Mouse (Mus musculus) testis, adult 2 months (tissue): ENCODE measurements around the gene Ccdc102a. TPM values are rescaled to one million over a fixed set of nuclear protein-coding genes. Genes with fewer than 3 reads are reported as not detected.
A peak's percentile ranks its signal among the peaks of the same experiment; 100 is the strongest.
"Not testable (repeated sequence)": the region's sequence is repeated elsewhere in the genome, so short reads cannot be mapped to it uniquely, and the experiment has no call there.

Experiments
- H3K27ac ChIP-seq: fragments of 200-500 bp; 2 replicates; pipeline ENCODE4 v1.5.1; 2012; ENCODE audit warnings: low read depth, low read length; ENCODE audit not compliant: control insufficient read depth, insufficient read depth
- H3K27me3 ChIP-seq: fragments of 200-500 bp; 2 replicates; pipeline ENCODE4 v1.6.1; 2012; ENCODE audit warnings: mild to moderate bottlenecking, low read length, moderate library complexity; ENCODE audit not compliant: control insufficient read depth, insufficient read depth
- H3K36me3 ChIP-seq: fragments of 200-500 bp; 2 replicates; pipeline ENCODE4 v1.6.1; 2012; ENCODE audit warnings: mild to moderate bottlenecking, low read length; ENCODE audit not compliant: control insufficient read depth, insufficient read depth
- H3K4me1 ChIP-seq: fragments of 200-500 bp; 2 replicates; pipeline ENCODE4 v1.6.1; 2012; ENCODE audit warnings: low read length; ENCODE audit not compliant: control insufficient read depth, insufficient read depth
- H3K4me3 ChIP-seq: fragments of 200-500 bp; 2 replicates; pipeline ENCODE4 v1.5.1; 2012; ENCODE audit warnings: low read depth, mild to moderate bottlenecking, low read length, moderate library complexity, mixed read lengths; ENCODE audit not compliant: control insufficient read depth
- CTCF ChIP-seq: fragments of 200-500 bp; IDR thresholded peaks from 2 replicates; pipeline ENCODE4 v1.5.1; 2012; ENCODE audit warnings: low read depth, mild to moderate bottlenecking, inconsistent platforms, low read length, moderate library complexity; ENCODE audit not compliant: control insufficient read depth, insufficient read depth, insufficient replicate concordance
- POLR2A ChIP-seq: fragments of 200-500 bp; IDR thresholded peaks from 2 replicates; pipeline ENCODE4 v1.6.1; 2012; ENCODE audit warnings: low read depth, mild to moderate bottlenecking, inconsistent platforms, low read length, moderate library complexity; ENCODE audit not compliant: control insufficient read depth
- polyA plus RNA-seq: library from polyadenylated mRNA; depleted of rRNA; stranded (reverse); fragments of >200 nt; gene quantifications from 2 replicates; pipeline ENCODE4 v1.2.3, GENCODE M21; 2012; rRNA removed

Gene Ccdc102a
- polyA plus RNA-seq, 1 experiment: 0.59 TPM

DNA sequence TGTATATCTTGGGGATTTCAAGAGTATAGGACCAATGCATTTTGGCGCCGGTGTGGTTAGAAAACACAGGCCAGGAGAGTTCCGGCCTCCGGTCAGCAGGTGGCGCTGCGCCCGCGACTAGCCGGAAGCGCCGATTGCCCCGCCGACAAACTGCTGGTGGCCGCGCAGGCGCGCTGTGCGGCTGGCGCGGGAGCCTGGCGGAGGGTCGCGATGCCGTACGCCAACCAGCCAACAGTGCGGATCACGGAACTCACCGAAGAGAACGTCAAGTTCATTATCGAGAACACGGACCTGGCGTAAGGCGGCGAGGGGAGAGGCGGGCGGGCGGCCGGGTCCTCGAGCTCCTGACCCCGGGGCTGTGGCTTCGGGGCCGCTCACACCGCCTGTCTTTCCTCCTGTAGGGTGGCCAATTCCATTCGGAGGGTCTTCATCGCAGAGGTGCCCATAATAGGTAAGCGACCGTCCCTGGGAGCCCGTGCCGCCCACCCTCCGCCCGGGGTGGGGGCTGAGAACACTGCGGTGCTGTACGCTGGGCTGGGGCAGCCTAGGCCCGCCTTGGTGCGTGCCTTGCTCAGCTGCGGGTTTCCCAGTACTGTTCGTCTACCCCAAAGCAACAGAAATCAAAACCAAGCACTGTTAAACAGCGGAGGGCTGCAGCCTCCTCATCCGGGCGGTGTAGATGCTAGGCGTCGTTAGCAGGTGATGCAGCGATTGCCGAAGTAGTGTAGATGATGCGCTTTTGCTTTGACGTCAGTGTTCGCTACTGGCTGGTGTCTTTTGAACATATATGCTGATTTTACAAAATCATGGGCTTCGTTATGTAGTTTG is 60.3 kb downstream of the Ccdc102a start, which contains the start of gene Polr2c:
TSS of gene Polr2c (plus strand) at position 105 of the 828 bp plus-strand sequence.
- H3K4me3 ChIP-seq: peak within 1 kb of the TSS; percentile 97
- no peaks in the 10 kb centered on the region; the same call in 1 of the 2 replicates for H3K4me1 ChIP-seq
- no peaks in the 10 kb centered on the region; the same call in none of the 2 replicates for H3K36me3 ChIP-seq
- TF ChIP-seq POLR2A: peak; percentile 82
- peak; percentile 92 for TF ChIP-seq CTCF
- H3K27ac ChIP-seq: peak within 1 kb of the TSS; percentile 82
- H3K27me3 ChIP-seq: no peaks in the 10 kb centered on the region

- Histone ChIP-seq H3K4me3 (peak overlapping the region; percentile 97), H3K27ac (no peak overlapping the region), H3K36me3 (no peaks in the 10 kb centered on the region; the same call in none of the 2 replicates), H3K27me3 (no peaks in the 10 kb centered on the region), H3K4me1 (no peaks in the 10 kb centered on the region; the same call in 1 of the 2 replicates)
- TF ChIP-seq POLR2A (no peak), CTCF (no peak)
Observed at GRCm38 (mm10) chr8:94857011-94857345, 60.9 kb downstream of the Ccdc102a start.

DNA sequence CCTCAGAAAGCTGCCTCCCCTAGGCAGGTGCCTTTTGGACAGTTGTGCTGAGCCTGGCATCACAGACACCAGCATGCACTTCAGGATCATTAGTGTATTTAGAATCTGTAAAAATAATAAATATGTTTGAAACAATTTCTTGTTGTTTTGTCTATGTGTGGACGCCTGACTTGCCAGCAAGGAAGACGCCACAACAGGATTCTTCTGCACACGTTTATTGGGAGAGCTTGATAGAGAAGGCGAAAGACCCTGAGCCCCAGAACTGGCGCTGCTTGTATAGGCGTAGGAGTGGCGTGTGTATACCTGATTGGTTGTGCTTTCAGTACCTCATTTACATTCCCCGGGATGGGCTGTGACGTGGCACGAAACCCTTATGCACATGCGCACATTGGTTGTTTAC is 63.1 kb downstream of the Ccdc102a start:
- H3K4me1 ChIP-seq, H3K27ac ChIP-seq, H3K27me3 ChIP-seq, H3K36me3 ChIP-seq, H3K4me3 ChIP-seq: not testable (repeated sequence)

Other genes with a start within 250 kb of the Ccdc102a start
- gene Pllp, start 221.8 kb downstream of the Ccdc102a start, polyA plus RNA-seq: 0.65 and 2.8 TPM in 2 replicates
- gene Ccl22, start 172.5 kb downstream of the Ccdc102a start, polyA plus RNA-seq: 9.5 and 10.1 TPM in 2 replicates
- 5.4 and 6.4 TPM in 2 replicates for gene Cx3cl1, start 146.1 kb downstream of the Ccdc102a start, polyA plus RNA-seq
- gene Ccl17, start 107.6 kb downstream of the Ccdc102a start, polyA plus RNA-seq: 2.0 and 2.7 TPM in 2 replicates
- gene Coq9, start 79.8 kb downstream of the Ccdc102a start, polyA plus RNA-seq: 52.1 and 74.1 TPM in 2 replicates
- 58.3 and 77.3 TPM in 2 replicates for gene Ciapin1, start 79.7 kb downstream of the Ccdc102a start, polyA plus RNA-seq
- gene Polr2c, start 60.6 kb downstream of the Ccdc102a start, polyA plus RNA-seq: 54.8 and 58.9 TPM in 2 replicates
- 1.5 and 1.6 TPM in 2 replicates for gene Dok4, start 41.8 kb downstream of the Ccdc102a start, polyA plus RNA-seq
- gene Adgrg5, start 5.6 kb upstream of the Ccdc102a start, polyA plus RNA-seq: 0.15 and 0.26 TPM in 2 replicates
- 44.0 and 62.3 TPM in 2 replicates for gene Adgrg1, start 56.7 kb upstream of the Ccdc102a start, polyA plus RNA-seq
- 0.31 and 0.49 TPM in 2 replicates for gene Adgrg3, start 99.6 kb upstream of the Ccdc102a start, polyA plus RNA-seq
- gene Drc7, start 137.0 kb upstream of the Ccdc102a start, polyA plus RNA-seq: 82.6 and 87.3 TPM in 2 replicates
- 180 and 199 TPM in 2 replicates for gene Katnb1, start 163.1 kb upstream of the Ccdc102a start, polyA plus RNA-seq